Mouse (Mus musculus): ENCODE results near the gene Fry.
A peak's percentile ranks its signal among the peaks of the same experiment; 100 is the strongest.

Gene Fry

GRCm38 (mm10) chr5:150389589-150390377, 271.3 kb downstream of the Fry start:
- DNase-seq (ENCODE audit: low spot score in 2 of 2) = no peak

- peak in 1 of 2 experiments; percentile 53 for DNase-seq (ENCODE audit: low spot score in 2 of 2)
These were observed 272.0 kb downstream of the Fry start for GRCm38 (mm10) chr5:150390422-150390821.

GRCm38 (mm10) chr5:150394645-150395044, 276.2 kb downstream of the Fry start:
- DNase-seq (ENCODE audit: low spot score in 2 of 2) = no peak

- no peak for DNase-seq (ENCODE audit: low spot score in 2 of 2)
These were observed 284.5 kb downstream of the Fry start for GRCm38 (mm10) chr5:150402832-150403447.

GRCm38 (mm10) chr5:150404867-150405266, 286.4 kb downstream of the Fry start:
- DNase-seq (ENCODE audit: low spot score in 2 of 2) = no peak

GRCm38 (mm10) chr5:150408979-150409378, 290.5 kb downstream of the Fry start:
- no peak for DNase-seq (ENCODE audit: low spot score in 2 of 2)

- DNase-seq (ENCODE audit: low spot score in 2 of 2) = no peak
These were observed 291.1 kb downstream of the Fry start for GRCm38 (mm10) chr5:150409451-150410045.

GRCm38 (mm10) chr5:150412750-150413450, 294.5 kb downstream of the Fry start:
- no peak for DNase-seq (ENCODE audit: low spot score in 2 of 2)

- DNase-seq (ENCODE audit: low spot score in 2 of 2) = no peak
These were observed 296.4 kb downstream of the Fry start for GRCm38 (mm10) chr5:150414823-150415222.

- DNase-seq (ENCODE audit: low spot score in 2 of 2) = no peak
These were observed 298.8 kb downstream of the Fry start for GRCm38 (mm10) chr5:150417223-150417622.

GRCm38 (mm10) chr5:150418035-150418434, 299.6 kb downstream of the Fry start:
- DNase-seq (ENCODE audit: low spot score in 2 of 2) = no peak

GRCm38 (mm10) chr5:150425038-150425437, 306.6 kb downstream of the Fry start:
- DNase-seq (ENCODE audit: low spot score in 2 of 2) = no peak

GRCm38 (mm10) chr5:150426595-150426994, 308.1 kb downstream of the Fry start:
- DNase-seq (ENCODE audit: low spot score in 2 of 2) = peak in 1 of 2 experiments; percentile 72

- peak; percentile 31 to 74 for DNase-seq (ENCODE audit: low spot score in 2 of 2)
These were observed 312.8 kb downstream of the Fry start for GRCm38 (mm10) chr5:150431286-150431685.

- no peak for DNase-seq (ENCODE audit: low spot score in 2 of 2)
These were observed 314.5 kb downstream of the Fry start for GRCm38 (mm10) chr5:150432960-150433359.

GRCm38 (mm10) chr5:150436629-150437389, 318.4 kb downstream of the Fry start:
- no peak for DNase-seq (ENCODE audit: low spot score in 2 of 2)

GRCm38 (mm10) chr5:150441690-150442089, 323.2 kb downstream of the Fry start:
- DNase-seq (ENCODE audit: low spot score in 2 of 2) = no peak

- no peak for DNase-seq (ENCODE audit: low spot score in 2 of 2)
These were observed 333.0 kb downstream of the Fry start for GRCm38 (mm10) chr5:150451281-150452003.

- DNase-seq (ENCODE audit: low spot score in 2 of 2) = no peak
These were observed 333.7 kb downstream of the Fry start for GRCm38 (mm10) chr5:150452004-150452626.

- no peak for DNase-seq (ENCODE audit: low spot score in 2 of 2)
These were observed 334.2 kb downstream of the Fry start for GRCm38 (mm10) chr5:150452671-150453070.

Measured in spleen, postnatal 4 days (tissue).